Mouse (Mus musculus) spleen, adult 2 months (tissue): ENCODE data around the gene Jchain. TPM values are rescaled to one million over a fixed set of nuclear protein-coding genes. Genes with fewer than 3 reads are reported as not detected.

Source experiments
- DNase-seq, 2 experiments: peaks; one replicate each; pipeline versions ENCODE4 v3.0.0 to v3.0.0-alpha.2; 2012 to 2021; ENCODE audit warnings: low spot score in 2 of 2, low read depth in 1 of 2
- H3K27ac ChIP-seq: fragments of 200-500 bp; 2 replicates; pipeline ENCODE4 v1.5.1; 2012; ENCODE audit warnings: low read length, inconsistent platforms; ENCODE audit not compliant: insufficient read depth
- H3K27me3 ChIP-seq: fragments of 200-500 bp; 2 replicates; pipeline ENCODE4 v1.6.1; 2012; ENCODE audit warnings: mild to moderate bottlenecking, moderate library complexity, low read length, inconsistent platforms; ENCODE audit not compliant: control insufficient read depth, insufficient read depth
- H3K36me3 ChIP-seq: fragments of 200-500 bp; 2 replicates; pipeline ENCODE4 v1.6.1; 2012; ENCODE audit warnings: mild to moderate bottlenecking, low read length, inconsistent platforms; ENCODE audit not compliant: control insufficient read depth, insufficient read depth
- H3K4me1 ChIP-seq: fragments of 200-500 bp; 2 replicates; pipeline ENCODE4 v1.6.1; 2011; ENCODE audit warnings: inconsistent platforms; ENCODE audit not compliant: control insufficient read depth, insufficient read depth, insufficient read length
- H3K4me3 ChIP-seq: fragments of 200-500 bp; 2 replicates; pipeline ENCODE4 v1.5.1; 2011; ENCODE audit warnings: mild to moderate bottlenecking, inconsistent platforms; ENCODE audit not compliant: insufficient read depth, insufficient read length; ENCODE audit errors: extremely low read depth
- CTCF ChIP-seq: fragments of 200-500 bp; IDR thresholded peaks from 2 replicates; pipeline ENCODE4 v1.5.1; 2011; ENCODE audit warnings: mild to moderate bottlenecking, inconsistent platforms; ENCODE audit not compliant: insufficient read depth, insufficient read length, insufficient replicate concordance; ENCODE audit errors: extremely low read depth
- POLR2A ChIP-seq: fragments of 200-500 bp; IDR thresholded peaks from 2 replicates; pipeline ENCODE4 v1.6.1; 2011; ENCODE audit warnings: low read depth, low read length, inconsistent platforms
- WGBS: fragments of 180-500 bp; shearing (Covaris S2); methylation state at CpG from one replicate; pipeline ENCODE4 v1.1.7; 2018; 5-methylcytosine and 5-hydroxymethylcytosine counted together
- polyA plus RNA-seq: library from polyadenylated mRNA; depleted of rRNA; stranded (reverse); fragments of >200 nt; gene quantifications from 2 replicates; pipeline ENCODE4 v1.2.3, GENCODE M21; 2012; rRNA removed

Gene Jchain
- polyA plus RNA-seq, result 383 and 430 TPM in 2 replicates

- Histone ChIP-seq H3K36me3 (no peaks in the 10 kb centered on the region), H3K4me1 (no peaks in the 10 kb centered on the region), H3K27me3 (no peaks in the 10 kb centered on the region), H3K27ac (no peak within 1 kb of the TSS), H3K4me3 (no peak within 1 kb of the TSS)
- TF ChIP-seq POLR2A (no peak), CTCF (no peak)
- DNase-seq, result no peak
- 80% methylated on average over 3 of the region's 3 CpGs for WGBS
These were observed at the start of gene Jchain for GRCm38 (mm10) chr5:88527657-88528056. Jchain (minus strand) TSS chr5:88527891.

- Histone ChIP-seq H3K36me3 (peaks cover 1% of the 10 kb centered on the region; the same call in 1 of the 2 replicates), H3K4me1 (peaks cover 10% of the 10 kb centered on the region; the same call in 1 of the 2 replicates), H3K27ac (peak overlapping the region; percentile 9; the same call in 1 of the 2 replicates), H3K4me3 (no peak overlapping the region), H3K27me3 (no peaks in the 10 kb centered on the region)
- TF ChIP-seq CTCF, result no peak
- no peak for TF ChIP-seq POLR2A
- WGBS, result 81% methylated on average over 3 of the region's 3 CpGs
- DNase-seq, result no peak
These were observed 48.0 kb upstream of the Jchain start for GRCm38 (mm10) chr5:88575506-88576338.

- Histone ChIP-seq H3K4me3 (no peak overlapping the region), H3K27ac (no peak overlapping the region), H3K4me1 (peaks cover 10% of the 10 kb centered on the region; the same call in 1 of the 2 replicates), H3K27me3 (no peaks in the 10 kb centered on the region), H3K36me3 (peaks cover 1% of the 10 kb centered on the region; the same call in 1 of the 2 replicates)
- no peak for DNase-seq
- 75% methylated on average over 3 of the region's 3 CpGs for WGBS
- no peak for TF ChIP-seq CTCF
- no peak for TF ChIP-seq POLR2A
These were observed 47.1 kb upstream of the Jchain start for GRCm38 (mm10) chr5:88574829-88575228.

GRCm38 (mm10) chr5:88569541-88569940 is 41.9 kb upstream of the Jchain start:
- peaks cover 1% of the 10 kb centered on the region; the same call in 1 of the 2 replicates for H3K36me3 ChIP-seq

GRCm38 (mm10) chr5:88566034-88566841 is 38.5 kb upstream of the Jchain start:
- Histone ChIP-seq H3K27me3 (no peaks in the 10 kb centered on the region), H3K27ac (no peak overlapping the region), H3K4me1 (peaks cover under 1% of the 10 kb centered on the region), H3K4me3 (peak overlapping the region; percentile 98), H3K36me3 (peaks cover 1% of the 10 kb centered on the region; the same call in 1 of the 2 replicates)
- 21% methylated on average over 14 of the region's 14 CpGs for WGBS
- no peak for DNase-seq
- TF ChIP-seq CTCF, result no peak
- no peak for TF ChIP-seq POLR2A

More at GRCm38 (mm10) chr5:88569541-88569940, 41.9 kb upstream of the Jchain start:
- Histone ChIP-seq H3K27ac (no peak overlapping the region), H3K27me3 (no peaks in the 10 kb centered on the region), H3K4me1 (peaks cover 8% of the 10 kb centered on the region), H3K4me3 (no peak overlapping the region)
- TF ChIP-seq CTCF, result no peak
- TF ChIP-seq POLR2A, result no peak
- DNase-seq, result no peak
- 93% methylated on average over 3 of the region's 3 CpGs for WGBS

GRCm38 (mm10) chr5:88565148-88566033 is 37.7 kb upstream of the Jchain start:
- Histone ChIP-seq H3K4me3 (peak overlapping the region; percentile 98), H3K36me3 (no peaks in the 10 kb centered on the region), H3K27ac (peak overlapping the region; percentile 71), H3K4me1 (peaks cover 2% of the 10 kb centered on the region), H3K27me3 (no peaks in the 10 kb centered on the region)
- DNase-seq, result peak in 1 of 2 experiments; percentile 43
- WGBS, result 2% methylated on average over 88 of the region's 119 CpGs
- TF ChIP-seq CTCF, result no peak
- no peak for TF ChIP-seq POLR2A
